Mouse (Mus musculus): ENCODE data around the gene Tead1. TPM values are rescaled to one million over a fixed set of nuclear protein-coding genes. Genes with fewer than 3 reads are reported as not detected.

Tead1 gene
- polyA plus RNA-seq, 1 experiment from 2014 or later, result 13.9 TPM

GRCm38 (mm10) chr7:112856583-112856982 lies 177.5 kb downstream of the Tead1 start:
- 0 out of 2 replicates have a peak, but pooled peaks cover 2% of the 10 kb centered on the region for H3K36me3 ChIP-seq (ENCODE audit: control insufficient read depth, insufficient read depth, low read length)
- no peak overlapping the region for H3K4me3 ChIP-seq (ENCODE audit: low read depth, low read length)
- DNase-seq (ENCODE audit: low spot score) (no peak), ATAC-seq (ENCODE audit: low FRiP score, low TSS enrichment) (no peak)
- H3K9ac ChIP-seq (ENCODE audit: low read length), result no peak overlapping the region
- 87% methylated on average over 10 of the region's 10 CpGs for WGBS
- no peak overlapping the region for H3K4me2 ChIP-seq (replicated peaks; ENCODE audit: low read depth)
- no peaks in the 10 kb centered on the region for H3K9me3 ChIP-seq (ENCODE audit: control insufficient read depth, low read length)
- H3K4me1 ChIP-seq (replicated peaks; ENCODE audit: control insufficient read depth, insufficient read depth), result peaks cover 6% of the 10 kb centered on the region; the same call in 1 of the 2 replicates
- H3K27ac ChIP-seq (replicated peaks), result no peak overlapping the region
- TF ChIP-seq EP300 (optimal IDR thresholded peaks at IDR 0.05), result no peak
- TF ChIP-seq CTCF (IDR thresholded peaks at IDR 0.05; ENCODE audit: low read depth), result no peak
- H3K27me3 ChIP-seq (ENCODE audit: control insufficient read depth, insufficient read depth, low read length), result no peaks in the 10 kb centered on the region

GRCm38 (mm10) chr7:112859887-112860286 lies 180.8 kb downstream of the Tead1 start:
- Histone ChIP-seq H3K9ac (ENCODE audit: low read length) (no peak overlapping the region), H3K36me3 (ENCODE audit: control insufficient read depth, insufficient read depth, low read length) (peaks cover 12% of the 10 kb centered on the region; the same call in 1 of the 2 replicates)
- 81% methylated on average over 6 of the region's 6 CpGs for WGBS

GRCm38 (mm10) chr7:112862086-112862485 lies 183.0 kb downstream of the Tead1 start:
- H3K4me2 ChIP-seq (replicated peaks; ENCODE audit: low read depth), result no peak overlapping the region
- H3K27me3 ChIP-seq (ENCODE audit: control insufficient read depth, insufficient read depth, low read length), result no peaks in the 10 kb centered on the region
- ATAC-seq (ENCODE audit: low FRiP score, low TSS enrichment), result no peak
- H3K4me3 ChIP-seq (ENCODE audit: low read depth, low read length), result no peak overlapping the region
- no peak for DNase-seq (ENCODE audit: low spot score)
- TF ChIP-seq CTCF (IDR thresholded peaks at IDR 0.05; ENCODE audit: low read depth) (no peak), EP300 (optimal IDR thresholded peaks at IDR 0.05) (no peak)
- no peaks in the 10 kb centered on the region for H3K9me3 ChIP-seq (ENCODE audit: control insufficient read depth, low read length)
- peaks cover 14% of the 10 kb centered on the region; the same call in 1 of the 2 replicates for H3K36me3 ChIP-seq (ENCODE audit: control insufficient read depth, insufficient read depth, low read length)
- WGBS, result 94% methylated on average over 5 of the region's 5 CpGs
- H3K9ac ChIP-seq (ENCODE audit: low read length), result no peak overlapping the region
- H3K27ac ChIP-seq (replicated peaks), result no peak overlapping the region
- no peaks in the 10 kb centered on the region for H3K4me1 ChIP-seq (replicated peaks; ENCODE audit: control insufficient read depth, insufficient read depth)

More at GRCm38 (mm10) chr7:112859887-112860286, 180.8 kb downstream of the Tead1 start:
- DNase-seq (ENCODE audit: low spot score), result no peak
- no peak overlapping the region for H3K4me2 ChIP-seq (replicated peaks; ENCODE audit: low read depth)
- no peak overlapping the region for H3K4me3 ChIP-seq (ENCODE audit: low read depth, low read length)
- 0 out of 2 replicates have a peak, but pooled peaks cover 2% of the 10 kb centered on the region for H3K4me1 ChIP-seq (replicated peaks; ENCODE audit: control insufficient read depth, insufficient read depth)
- ATAC-seq (ENCODE audit: low FRiP score, low TSS enrichment), result no peak
- no peak overlapping the region for H3K27ac ChIP-seq (replicated peaks)
- no peaks in the 10 kb centered on the region for H3K27me3 ChIP-seq (ENCODE audit: control insufficient read depth, insufficient read depth, low read length)
- H3K9me3 ChIP-seq (ENCODE audit: control insufficient read depth, low read length), result no peaks in the 10 kb centered on the region
- no peak for TF ChIP-seq EP300 (optimal IDR thresholded peaks at IDR 0.05)
- no peak for TF ChIP-seq CTCF (IDR thresholded peaks at IDR 0.05; ENCODE audit: low read depth)

- no peak for DNase-seq (ENCODE audit: low spot score)
- TF ChIP-seq CTCF (IDR thresholded peaks at IDR 0.05; ENCODE audit: low read depth), result no peak
- TF ChIP-seq EP300 (optimal IDR thresholded peaks at IDR 0.05), result no peak
- Histone ChIP-seq H3K4me3 (ENCODE audit: low read depth, low read length) (no peak overlapping the region), H3K36me3 (ENCODE audit: control insufficient read depth, insufficient read depth, low read length) (peaks cover 12% of the 10 kb centered on the region; the same call in 1 of the 2 replicates), H3K9me3 (ENCODE audit: control insufficient read depth, low read length) (no peaks in the 10 kb centered on the region), H3K27ac (replicated peaks) (no peak overlapping the region), H3K27me3 (ENCODE audit: control insufficient read depth, insufficient read depth, low read length) (no peaks in the 10 kb centered on the region), H3K9ac (ENCODE audit: low read length) (no peak overlapping the region), H3K4me1 (replicated peaks; ENCODE audit: control insufficient read depth, insufficient read depth) (no peaks in the 10 kb centered on the region), H3K4me2 (replicated peaks; ENCODE audit: low read depth) (no peak overlapping the region)
- no peak for ATAC-seq (ENCODE audit: low FRiP score, low TSS enrichment)
- WGBS, result 89% methylated on average over 8 of the region's 8 CpGs
These were observed 185.1 kb downstream of the Tead1 start for GRCm38 (mm10) chr7:112864188-112864587.

GRCm38 (mm10) chr7:112865739-112866138 lies 186.6 kb downstream of the Tead1 start:
- ATAC-seq (ENCODE audit: low FRiP score, low TSS enrichment) (peak; percentile 46), DNase-seq (ENCODE audit: low spot score) (peak; percentile 82)
- peaks cover 12% of the 10 kb centered on the region; the same call in 1 of the 2 replicates for H3K36me3 ChIP-seq (ENCODE audit: control insufficient read depth, insufficient read depth, low read length)
- H3K9ac ChIP-seq (ENCODE audit: low read length), result no peak overlapping the region
- H3K4me3 ChIP-seq (ENCODE audit: low read depth, low read length), result no peak overlapping the region
- H3K27ac ChIP-seq (replicated peaks), result no peak overlapping the region
- 13% methylated on average over 2 of the region's 2 CpGs for WGBS
- no peak overlapping the region for H3K4me2 ChIP-seq (replicated peaks; ENCODE audit: low read depth)
- TF ChIP-seq EP300 (optimal IDR thresholded peaks at IDR 0.05) (no peak), CTCF (IDR thresholded peaks at IDR 0.05; ENCODE audit: low read depth) (peak; percentile 89)
- H3K9me3 ChIP-seq (ENCODE audit: control insufficient read depth, low read length), result no peaks in the 10 kb centered on the region
- H3K4me1 ChIP-seq (replicated peaks; ENCODE audit: control insufficient read depth, insufficient read depth), result no peaks in the 10 kb centered on the region
- no peaks in the 10 kb centered on the region for H3K27me3 ChIP-seq (ENCODE audit: control insufficient read depth, insufficient read depth, low read length)

- H3K27ac ChIP-seq (replicated peaks), result peak overlapping the region; percentile 63
These were observed 189.7 kb downstream of the Tead1 start for GRCm38 (mm10) chr7:112868551-112869465.

More at GRCm38 (mm10) chr7:112868551-112869465, 189.7 kb downstream of the Tead1 start:
- Histone ChIP-seq H3K4me1 (replicated peaks; ENCODE audit: control insufficient read depth, insufficient read depth) (no peaks in the 10 kb centered on the region), H3K4me2 (replicated peaks; ENCODE audit: low read depth) (no peak overlapping the region), H3K4me3 (ENCODE audit: low read depth, low read length) (no peak overlapping the region), H3K9ac (ENCODE audit: low read length) (no peak overlapping the region), H3K9me3 (ENCODE audit: control insufficient read depth, low read length) (no peaks in the 10 kb centered on the region), H3K36me3 (ENCODE audit: control insufficient read depth, insufficient read depth, low read length) (0 out of 2 replicates have a peak, but pooled peaks cover 2% of the 10 kb centered on the region), H3K27me3 (ENCODE audit: control insufficient read depth, insufficient read depth, low read length) (no peaks in the 10 kb centered on the region)
- TF ChIP-seq CTCF (IDR thresholded peaks at IDR 0.05; ENCODE audit: low read depth) (peak; percentile 75), EP300 (optimal IDR thresholded peaks at IDR 0.05) (no peak)
- WGBS, result 43% methylated on average over 7 of the region's 8 CpGs
- DNase-seq (ENCODE audit: low spot score), result peak; percentile 66
- ATAC-seq (ENCODE audit: low FRiP score, low TSS enrichment), result no peak
